Mouse (Mus musculus) E14TG2a.4 (cell line): ENCODE data around the gene Rgs8.

Experiments
- H3K27me3 ChIP-seq: 2 replicates; pipeline ENCODE4 v1.6.1; 2014; ENCODE audit warnings: low read length, control low read depth; ENCODE audit not compliant: insufficient read depth
- H3K36me3 ChIP-seq: 2 replicates; pipeline ENCODE4 v1.6.1; 2014; ENCODE audit warnings: low read length, control low read depth; ENCODE audit not compliant: insufficient read depth
- H3K4me1 ChIP-seq: replicated peaks from 2 replicates; pipeline ENCODE4 v1.6.1; 2014; ENCODE audit warnings: low read depth, low read length, control low read depth
- H3K4me3 ChIP-seq: replicated peaks from 2 replicates; pipeline ENCODE4 v1.5.1; 2014; ENCODE audit warnings: mild to moderate bottlenecking, low read length
- H3K9me3 ChIP-seq: 2 replicates; pipeline ENCODE4 v1.6.1; 2014; ENCODE audit warnings: low read length, control low read depth
- CTCF ChIP-seq: conservative IDR thresholded peaks from 2 replicates; pipeline ENCODE4 v1.5.1; 2014; ENCODE audit warnings: low read length
- NANOG ChIP-seq: IDR thresholded peaks from 2 replicates; pipeline ENCODE4 v1.6.1; 2014; ENCODE audit warnings: borderline replicate concordance, low read length, mixed read lengths
- POU5F1 ChIP-seq: IDR thresholded peaks from 2 replicates; pipeline ENCODE4 v1.6.1; 2014; ENCODE audit warnings: low read length, borderline replicate concordance

Gene Rgs8

GRCm38 (mm10) chr1:153641940-153642501 lies 10.8 kb upstream of the Rgs8 start:
- TF ChIP-seq NANOG = no peak
- TF ChIP-seq POU5F1 = no peak
- TF ChIP-seq CTCF = no peak
- H3K27me3 ChIP-seq = peaks cover 18% of the 10 kb centered on the region
- no peaks in the 10 kb centered on the region for H3K36me3 ChIP-seq
- peaks cover 40% of the 10 kb centered on the region for H3K4me1 ChIP-seq
- peaks cover 13% of the 10 kb centered on the region for H3K9me3 ChIP-seq
- peak overlapping the region; percentile 66 for H3K4me3 ChIP-seq

GRCm38 (mm10) chr1:153653674-153654073 lies 849 bp downstream of the Rgs8 start:
- TF ChIP-seq POU5F1 = no peak
- TF ChIP-seq CTCF = no peak
- no peak for TF ChIP-seq NANOG
- H3K27me3 ChIP-seq = peaks cover 78% of the 10 kb centered on the region
- no peaks in the 10 kb centered on the region for H3K9me3 ChIP-seq
- H3K4me3 ChIP-seq = peak overlapping the region; percentile 73; the same call in 1 of the 2 replicates
- no peaks in the 10 kb centered on the region for H3K36me3 ChIP-seq
- peaks cover 15% of the 10 kb centered on the region for H3K4me1 ChIP-seq

GRCm38 (mm10) chr1:153659666-153660065 lies 6.8 kb downstream of the Rgs8 start:
- Histone ChIP-seq H3K27me3 (peaks cover 37% of the 10 kb centered on the region), H3K9me3 (no peaks in the 10 kb centered on the region), H3K4me1 (peaks cover 12% of the 10 kb centered on the region), H3K36me3 (no peaks in the 10 kb centered on the region), H3K4me3 (no peak overlapping the region)
- TF ChIP-seq POU5F1 (no peak), NANOG (no peak), CTCF (no peak)

- Histone ChIP-seq H3K36me3 (no peaks in the 10 kb centered on the region), H3K4me3 (no peak overlapping the region), H3K27me3 (peaks cover 35% of the 10 kb centered on the region), H3K9me3 (no peaks in the 10 kb centered on the region), H3K4me1 (peaks cover 22% of the 10 kb centered on the region)
- TF ChIP-seq NANOG (no peak), CTCF (no peak), POU5F1 (no peak)
Measured at GRCm38 (mm10) chr1:153660982-153661688, 8.3 kb downstream of the Rgs8 start.

- Histone ChIP-seq H3K4me1 (peaks cover 25% of the 10 kb centered on the region), H3K9me3 (no peaks in the 10 kb centered on the region), H3K36me3 (no peaks in the 10 kb centered on the region), H3K27me3 (peaks cover 35% of the 10 kb centered on the region), H3K4me3 (no peak overlapping the region)
- TF ChIP-seq NANOG (no peak), CTCF (no peak), POU5F1 (no peak)
Measured at GRCm38 (mm10) chr1:153661689-153662002, 8.8 kb downstream of the Rgs8 start.

GRCm38 (mm10) chr1:153662362-153662761 lies 9.5 kb downstream of the Rgs8 start:
- TF ChIP-seq POU5F1 (no peak), NANOG (no peak), CTCF (no peak)
- Histone ChIP-seq H3K27me3 (peaks cover 35% of the 10 kb centered on the region), H3K4me1 (peaks cover 25% of the 10 kb centered on the region), H3K36me3 (no peaks in the 10 kb centered on the region), H3K9me3 (no peaks in the 10 kb centered on the region), H3K4me3 (no peak overlapping the region)

- TF ChIP-seq POU5F1 = no peak
- no peak for TF ChIP-seq CTCF
- no peak for TF ChIP-seq NANOG
- Histone ChIP-seq H3K36me3 (no peaks in the 10 kb centered on the region), H3K9me3 (no peaks in the 10 kb centered on the region), H3K4me3 (0 out of 2 replicates have a peak overlapping the region, but pooled peaks have one; percentile 10), H3K4me1 (peaks cover 36% of the 10 kb centered on the region), H3K27me3 (peaks cover 49% of the 10 kb centered on the region)
Measured at GRCm38 (mm10) chr1:153665066-153665715, 12.4 kb downstream of the Rgs8 start.

- no peak for TF ChIP-seq POU5F1
- TF ChIP-seq CTCF = no peak
- no peak for TF ChIP-seq NANOG
- Histone ChIP-seq H3K27me3 (peaks cover 56% of the 10 kb centered on the region), H3K4me1 (peaks cover 42% of the 10 kb centered on the region), H3K9me3 (no peaks in the 10 kb centered on the region), H3K4me3 (no peak overlapping the region), H3K36me3 (no peaks in the 10 kb centered on the region)
Measured at GRCm38 (mm10) chr1:153666236-153666635, 13.4 kb downstream of the Rgs8 start.
